Mouse (Mus musculus) neutrophil, adult 65 days (primary cell): ENCODE measurements around the gene Bzw2. TPM values are rescaled to one million over a fixed set of nuclear protein-coding genes. Genes with fewer than 3 reads are reported as not detected.

Source experiments
- total RNA-seq: library from RNA; stranded (reverse); gene quantifications from 2 replicates; pipeline ENCODE4 v1.2.4, GENCODE M21; 2023

Gene Bzw2
- total RNA-seq: 13.9 and 17.9 TPM in 2 replicates

DNA sequence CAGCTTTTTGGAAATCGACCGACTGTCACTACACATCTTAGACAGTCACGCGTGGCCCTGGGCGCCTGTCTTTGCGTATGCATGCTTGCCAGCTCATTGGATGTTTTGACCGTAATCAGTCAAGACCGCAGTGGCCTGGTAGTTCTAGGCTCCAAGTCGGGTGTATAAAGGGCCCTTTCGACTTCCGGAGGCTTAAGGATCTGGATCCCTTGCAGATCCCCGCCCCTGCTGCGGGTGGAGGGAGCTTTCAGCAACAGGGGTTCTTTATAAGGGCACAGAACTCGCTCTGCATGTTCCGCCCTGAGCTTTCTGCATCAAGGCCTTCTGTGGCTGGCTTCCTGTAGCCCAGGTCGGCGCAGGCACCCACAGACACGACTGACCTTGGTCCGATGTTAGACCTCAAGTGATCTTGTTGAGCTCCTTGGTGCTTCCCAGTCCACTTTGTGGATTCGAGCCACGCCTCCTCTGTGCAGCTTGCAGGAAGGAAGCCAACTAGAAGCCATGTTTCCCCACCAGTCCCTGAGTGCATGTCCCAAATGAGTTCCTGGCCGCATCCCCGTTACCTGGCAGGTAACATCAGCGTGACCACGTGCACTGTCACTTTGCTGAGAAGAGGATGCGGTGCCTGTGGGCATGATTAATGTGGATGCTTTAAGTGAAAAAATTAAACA lies at the start of gene Bzw2:
Gene Bzw2, minus strand, starts transcription at position 443 of the 671 bp plus-strand sequence.

DNA sequence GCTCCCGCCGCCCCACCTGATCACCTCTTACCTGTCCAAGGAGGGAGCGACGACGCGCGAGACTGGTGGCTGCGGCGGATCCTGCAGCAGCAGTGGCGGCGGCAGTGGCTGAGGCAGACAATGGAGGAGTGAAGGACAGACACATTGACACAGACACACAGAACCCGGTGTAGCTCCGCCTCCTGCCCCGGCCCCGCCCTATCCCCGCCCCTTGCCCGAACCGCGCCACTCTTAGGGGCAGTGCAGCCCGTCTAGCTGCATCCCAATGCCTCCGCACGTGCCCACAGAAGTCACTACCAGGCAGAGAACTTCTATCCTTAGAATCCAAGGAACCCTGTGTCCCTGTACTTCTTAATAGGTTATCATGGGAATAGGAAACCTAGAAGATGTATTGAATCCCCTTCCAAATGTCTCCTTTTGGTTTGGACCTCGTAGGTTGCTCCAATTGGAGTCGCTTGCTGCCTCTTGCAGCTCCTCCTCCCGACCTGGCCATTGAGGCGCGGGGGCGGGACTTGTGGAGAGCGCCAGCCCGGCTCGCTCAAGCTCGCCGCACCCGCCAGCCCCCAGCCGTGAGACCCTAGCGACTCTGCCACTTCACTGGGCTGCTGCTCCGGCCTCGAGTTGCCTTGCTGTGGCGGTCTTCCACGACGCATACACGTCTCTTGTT lies 1.1 kb downstream of the Bzw2 start, which contains the start of gene Ankmy2:
Gene Ankmy2, plus strand, starts transcription at position 478 of the 667 bp plus-strand sequence.

DNA sequence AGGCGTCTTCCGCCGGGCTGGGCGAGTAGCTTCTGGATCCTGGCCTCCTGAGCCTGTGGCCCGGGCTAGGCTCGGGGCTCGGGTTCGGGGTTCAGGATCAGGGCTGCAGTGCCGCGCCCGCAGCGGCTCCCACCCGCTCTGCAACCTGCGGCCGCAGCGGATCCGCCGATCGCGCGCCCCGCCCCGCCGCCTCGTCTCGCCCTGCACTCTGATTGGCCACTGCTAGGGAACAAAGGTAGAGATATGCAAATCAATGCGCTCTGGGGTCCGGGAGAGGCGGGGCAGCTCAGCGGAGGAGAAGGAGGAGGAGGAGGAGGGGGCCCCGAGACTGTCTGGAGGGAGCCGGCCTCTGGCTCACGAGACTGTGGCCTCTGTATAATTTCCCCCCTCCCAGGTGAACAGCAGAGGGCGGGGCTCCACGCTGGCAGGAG lies 115.5 kb downstream of the Bzw2 start, which contains the start of gene Tspan13:
Gene Tspan13, minus strand, starts transcription at position 153 of the 431 bp plus-strand sequence.

Other genes with a start within 250 kb of the Bzw2 start
- not detected in 2 replicates for gene Agr3, start 232.5 kb downstream of the Bzw2 start, total RNA-seq
- not detected in 2 replicates for gene Agr2, start 165.2 kb downstream of the Bzw2 start, total RNA-seq
- 61.0 and 75.5 TPM in 2 replicates for gene Tspan13, start 115.6 kb downstream of the Bzw2 start, total RNA-seq
- 4.2 and 5.4 TPM in 2 replicates for gene Ankmy2, start 966 bp downstream of the Bzw2 start, total RNA-seq
- not detected in 2 replicates for gene Lrrc72, start 95.3 kb upstream of the Bzw2 start, total RNA-seq
- gene Sostdc1, start 156.1 kb upstream of the Bzw2 start, total RNA-seq: not detected in 2 replicates
- gene Ispd, start 223.4 kb upstream of the Bzw2 start, total RNA-seq: 0.22 and 0.70 TPM in 2 replicates
- not detected in 2 replicates for gene D630036H23Rik, start 224.1 kb upstream of the Bzw2 start, total RNA-seq